Comparison of ENCODE assay signal across 9 mouse cellular contexts in the genomic region with DNA sequence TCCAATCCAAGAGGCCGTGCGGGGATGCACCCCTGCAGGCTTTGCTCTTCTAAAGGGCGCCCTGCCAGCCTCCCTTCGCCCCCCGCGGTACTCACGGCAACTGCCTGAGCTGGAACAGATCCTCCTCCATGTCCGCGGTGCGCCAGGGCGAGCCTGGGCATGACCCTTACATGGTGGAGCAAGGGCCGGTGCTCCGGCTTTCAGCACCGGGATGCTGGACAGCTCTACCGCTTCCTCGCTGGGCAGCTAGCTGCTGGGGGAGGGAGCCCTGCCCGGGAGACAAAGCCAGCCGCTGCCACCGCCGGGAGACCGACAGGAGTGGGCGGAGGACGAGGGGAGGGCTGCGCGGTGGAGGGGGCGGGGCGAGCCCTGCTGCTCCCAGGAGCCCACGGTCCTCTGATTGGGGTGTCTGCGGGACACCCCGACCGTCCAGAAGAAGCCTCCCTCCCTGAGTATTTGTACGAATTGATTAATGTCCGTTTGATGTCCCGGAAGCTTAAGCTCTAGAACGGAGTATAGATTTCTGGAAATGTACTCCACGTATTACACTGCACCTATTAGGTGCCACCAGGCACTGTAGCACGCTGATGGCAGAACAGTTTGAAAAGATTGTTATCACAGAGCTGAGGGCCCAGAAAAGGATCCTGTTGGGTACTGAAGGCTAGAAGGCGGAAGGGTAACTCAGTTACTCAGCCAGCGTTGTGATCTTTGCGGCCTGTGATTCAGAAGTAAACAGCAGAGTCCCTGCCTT. TPM values are rescaled to one million over a fixed set of nuclear protein-coding genes. Genes with fewer than 3 reads are reported as not detected.
A peak's percentile ranks its signal among the peaks of the same experiment; 100 is the strongest.
DNase-seq lines count a peak whose midpoint lies in the region; ATAC-seq lines count a peak whose summit lies in the region.
"Had no signal": no experiment of that assay in that cellular context is flagged by ENCODE, and none has a peak within 500 bp of the region (broad histone marks: within the 10 kb centered on the region; RNA-seq: fewer than 3 reads in every experiment).

A gene (minus strand): TSS at position 514 of the 751 bp plus-strand sequence.

- H3K36me3 ChIP-seq in intestine, embryonic 15.5 days: no peaks in the 10 kb centered on the region

- H3K4me2 ChIP-seq in intestine, embryonic 15.5 days (replicated peaks): peak within 1 kb of the TSS; percentile 61

- peaks cover 5% of the 10 kb centered on the region; the same call in 1 of the 2 replicates for H3K4me1 ChIP-seq in intestine, embryonic 15.5 days (replicated peaks)

- peak; percentile 75 for ATAC-seq in intestine, embryonic 15.5 days
- peak; percentile 92 for ATAC-seq in megakaryocyte-erythroid progenitor cell, adult 5-6 weeks (replicated peaks; ENCODE audit: low FRiP score, low TSS enrichment, poor library complexity, severe bottlenecking)
- no peak for ATAC-seq in inflammation-experienced regulatory T-cells, adult 6 months

- no peaks in the 10 kb centered on the region for H3K27me3 ChIP-seq in intestine, embryonic 15.5 days (replicated peaks)

- no peak within 1 kb of the TSS for H3K27ac ChIP-seq in intestine, embryonic 15.5 days
- H3K27ac ChIP-seq: macrophage had no signal

- peak within 1 kb of the TSS; percentile 23; the same call in 1 of the 2 replicates for H3K4me3 ChIP-seq in intestine, embryonic 15.5 days (replicated peaks)

- no peak within 1 kb of the TSS for H3K9ac ChIP-seq in intestine, embryonic 15.5 days

- intact Hi-C loops in left cerebral cortex, postnatal 10 days (cut with DNase I): no loop called here

- 1% methylated on average over 40 of the region's 40 CpGs for WGBS in intestine, embryonic 15.5 days

- peak; percentile 70 to 71 for DNase-seq in adrenal gland, adult 18-20 months (ENCODE audit: low spot score in 2 of 2)
- peak; percentile 89 for DNase-seq in embryo, embryonic 10 days (ENCODE audit: low spot score)
- DNase-seq in gastrocnemius, postnatal 25 days: peak; percentile 52
- peak; percentile 63 to 89 for DNase-seq in left cerebral cortex, postnatal 10 days (ENCODE audit: extremely low spot score in 1 of 2, low spot score in 2 of 2)
- DNase-seq in right cerebral cortex, postnatal 25 days: peak; percentile 83

- no peaks in the 10 kb centered on the region for H3K9me3 ChIP-seq in intestine, embryonic 15.5 days

RNA-seq across cellular contexts. Expression of the gene that starts here (rescaled TPM):
- 1 to 10 TPM; 2.9 TPM for total RNA-seq in adrenal gland, adult 18-20 months (2021)
- not detected for total RNA-seq in gastrocnemius, postnatal 25 days (2021)
- polyA plus RNA-seq in intestine, embryonic 15.5 days (2015; fragmentation: Nextera tagmentation; extraction: Ambion mirVana): 2.1 and 2.5 TPM in 2 replicates
- 100 to 1,000 TPM; 151 to 157 TPM for total RNA-seq in left cerebral cortex, postnatal 10 days (2021)
- not detected in 2 replicates for total RNA-seq in megakaryocyte-erythroid progenitor cell, adult 5-6 weeks (2014; fragmentation: Nextera tagmentation)
- total RNA-seq in megakaryocyte-erythroid progenitor cell, adult 5-6 weeks (2017): not detected in 2 replicates
- not detected for polyA plus RNA-seq in inflammation-experienced regulatory T-cells, adult 6 months (2017; shearing (Covaris generic))
- polyA plus RNA-seq: macrophage had no signal

Comparison
In these comparisons a context has a peak if more than half of its experiments do, and no peak if none do; other contexts are left out.
1. RNA of the gene that starts here (total RNA-seq): 151 to 157 TPM in left cerebral cortex, postnatal 10 days; 2.9 TPM in adrenal gland, adult 18-20 months, not detected in megakaryocyte-erythroid progenitor cell, adult 5-6 weeks and not detected in gastrocnemius, postnatal 25 days; every median in the first group is over 10 times any median in the second.
2. Peak in DNase-seq in gastrocnemius, postnatal 25 days; RNA of the gene not detected or under 1 TPM.
3. Peak in ATAC-seq in megakaryocyte-erythroid progenitor cell, adult 5-6 weeks; RNA of the gene not detected or under 1 TPM.
4. Peak in every context shown above with its lines, with median percentiles within 50 percentile points of each other: DNase-seq.